Mouse (Mus musculus) kidney, adult 2 months (tissue): Measurements from ENCODE around the gene Uap1.

Experiments
- CTCF ChIP-seq: fragments of 200-500 bp; conservative IDR thresholded peaks from 2 replicates; pipeline ENCODE4 v1.5.1; 2011; ENCODE audit warnings: low read depth, mild to moderate bottlenecking, control low read depth, low read length, moderate library complexity, mixed read lengths; ENCODE audit not compliant: insufficient read depth, insufficient read length
- POLR2A ChIP-seq: fragments of 200-500 bp; IDR thresholded peaks from one replicate; pipeline ENCODE4 v1.6.1; 2011; ENCODE audit warnings: low read depth, low read length, control low read depth

DNA sequence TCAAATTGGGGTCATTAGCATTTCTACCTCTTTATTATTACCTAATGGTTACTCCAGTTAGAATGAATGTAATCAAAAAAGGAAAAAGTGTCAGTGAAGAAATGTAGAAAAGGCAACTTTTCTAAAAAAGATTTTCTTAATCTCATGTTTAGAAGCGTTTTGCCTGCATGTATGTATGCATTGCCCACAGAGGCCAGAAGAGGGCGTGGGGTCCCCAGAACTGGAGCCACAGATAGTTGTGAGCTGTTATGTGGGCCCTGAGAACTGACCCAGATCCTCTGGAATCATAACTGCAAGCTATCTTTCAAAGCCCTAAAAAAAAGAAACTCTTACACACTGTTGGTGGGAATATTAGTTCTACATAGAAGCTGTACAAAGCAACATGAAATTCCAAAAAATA lies 19.5 kb downstream of the Uap1 start:
- TF ChIP-seq CTCF (0 out of 2 replicates have a peak, but pooled peaks have one; percentile 28), POLR2A (no peak)
